Comparison of ENCODE assay signal across 14 mouse cellular contexts in the genomic region with DNA sequence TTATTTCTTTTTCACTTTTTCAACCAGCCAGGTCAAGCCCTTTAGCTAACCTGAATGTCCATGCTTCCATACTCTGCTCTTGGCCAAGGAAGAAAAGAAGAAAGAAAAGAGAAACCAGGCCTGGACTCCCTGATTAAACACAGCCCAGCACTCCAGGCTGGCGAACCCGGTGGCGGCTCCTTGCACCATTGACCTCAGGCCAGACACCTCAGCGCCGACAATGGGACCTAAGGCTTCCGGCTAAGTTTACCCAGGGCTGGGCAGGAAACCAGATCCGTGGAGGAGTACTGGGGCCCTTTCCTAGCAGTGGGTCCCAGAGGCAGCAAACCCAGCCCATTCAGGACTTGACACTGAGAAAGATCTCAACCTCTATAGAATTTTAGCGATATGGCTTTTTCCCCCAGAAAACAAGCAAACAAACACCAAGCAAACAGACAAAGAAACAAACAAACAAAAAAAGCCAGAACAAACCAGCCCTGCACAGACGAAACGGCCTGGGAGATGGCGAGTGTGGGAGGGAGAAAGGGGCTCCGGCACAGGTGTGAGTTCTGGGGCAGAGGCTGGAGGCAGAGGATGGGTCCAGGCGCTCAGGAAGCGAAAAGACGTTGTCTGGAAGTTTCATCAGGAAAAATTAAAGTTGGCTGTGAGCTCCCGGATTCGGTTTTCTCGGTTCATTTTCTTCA. TPM values are rescaled to one million over a fixed set of nuclear protein-coding genes. Genes with fewer than 3 reads are reported as not detected.
A peak's percentile ranks its signal among the peaks of the same experiment; 100 is the strongest.
DNase-seq lines count a peak whose midpoint lies in the region; ATAC-seq and TF ChIP-seq lines count a peak whose summit lies in the region.
"Had no signal": no experiment of that assay in that cellular context is flagged by ENCODE, and none has a peak within 500 bp of the region (broad histone marks: within the 10 kb centered on the region; RNA-seq: fewer than 3 reads in every experiment).

No protein-coding gene starts in this region.

- TF ChIP-seq POLR2A in myocyte (IDR thresholded peaks at IDR 0.05; ENCODE audit: insufficient read length, low read depth), result no peak

- no peak overlapping the region for H3K9ac ChIP-seq in midbrain, embryonic 11.5 days (ENCODE audit: low read length)
- H3K9ac ChIP-seq in midbrain, embryonic 14.5 days (replicated peaks; ENCODE audit: low read length), result no peak overlapping the region
- H3K9ac ChIP-seq: embryonic facial prominence, embryonic 13.5 days; hindbrain, embryonic 15.5 days had no signal

- no peak overlapping the region for H3ac ChIP-seq in myocyte (ENCODE audit: control insufficient read depth, insufficient read length)

- H3K36me3 ChIP-seq in midbrain, embryonic 11.5 days (ENCODE audit: control insufficient read depth, insufficient read depth, low read length), result no peaks in the 10 kb centered on the region
- no peaks in the 10 kb centered on the region for H3K36me3 ChIP-seq in midbrain, embryonic 14.5 days (ENCODE audit: control insufficient read depth, insufficient read depth, low read length)
- no peaks in the 10 kb centered on the region for H3K36me3 ChIP-seq in myocyte (ENCODE audit: control insufficient read depth, insufficient read depth)
- H3K36me3 ChIP-seq: embryonic facial prominence, embryonic 13.5 days; hindbrain, embryonic 15.5 days had no signal

- no peak overlapping the region for H3K4me3 ChIP-seq in midbrain, embryonic 11.5 days (ENCODE audit: low read depth, low read length)
- H3K4me3 ChIP-seq in midbrain, embryonic 14.5 days (replicated peaks; ENCODE audit: low read depth, low read length), result no peak overlapping the region
- H3K4me3 ChIP-seq in myocyte, result peak overlapping the region; percentile 89
- H3K4me3 ChIP-seq: embryonic facial prominence, embryonic 13.5 days; hindbrain, embryonic 15.5 days had no signal

- WGBS in midbrain, embryonic 11.5 days, result 1% methylated on average over 18 of the region's 18 CpGs
- 2% methylated on average over 18 of the region's 18 CpGs for WGBS in midbrain, embryonic 14.5 days

- no peak overlapping the region for H3K27ac ChIP-seq in midbrain, embryonic 11.5 days (ENCODE audit: low read depth, low read length)
- no peak overlapping the region for H3K27ac ChIP-seq in midbrain, embryonic 14.5 days (replicated peaks; ENCODE audit: low read depth, low read length)
- H3K27ac ChIP-seq: embryonic facial prominence, embryonic 13.5 days; hindbrain, embryonic 15.5 days had no signal

- no peaks in the 10 kb centered on the region for H3K9me3 ChIP-seq in midbrain, embryonic 11.5 days (ENCODE audit: control insufficient read depth, low read length)
- no peaks in the 10 kb centered on the region for H3K9me3 ChIP-seq in midbrain, embryonic 14.5 days (ENCODE audit: control insufficient read depth, low read length)
- H3K9me3 ChIP-seq: embryonic facial prominence, embryonic 13.5 days; hindbrain, embryonic 15.5 days had no signal

- no peak overlapping the region for H3K4me2 ChIP-seq in midbrain, embryonic 11.5 days
- H3K4me2 ChIP-seq in midbrain, embryonic 14.5 days (ENCODE audit: low read length), result no peak overlapping the region
- peak overlapping the region; percentile 99 for H3K4me2 ChIP-seq in myocyte (ENCODE audit: low read depth)
- H3K4me2 ChIP-seq: embryonic facial prominence, embryonic 13.5 days; hindbrain, embryonic 15.5 days had no signal

- ATAC-seq in midbrain, embryonic 11.5 days (ENCODE audit: low FRiP score), result no peak
- ATAC-seq in midbrain, embryonic 14.5 days (ENCODE audit: low FRiP score, low TSS enrichment), result no peak

- no peaks in the 10 kb centered on the region; the same call in 1 of the 2 replicates for H3K4me1 ChIP-seq in midbrain, embryonic 11.5 days (ENCODE audit: control insufficient read depth, insufficient read depth, low read length)
- no peaks in the 10 kb centered on the region for H3K4me1 ChIP-seq in midbrain, embryonic 14.5 days (ENCODE audit: control insufficient read depth, insufficient read depth, low read length)
- H3K4me1 ChIP-seq: hindbrain, embryonic 15.5 days had no signal

- peaks cover 89% of the 10 kb centered on the region for H3K79me2 ChIP-seq in myocyte (ENCODE audit: control insufficient read depth, insufficient read depth)

- DNase-seq in midbrain, embryonic 11.5 days (ENCODE audit: low spot score, missing footprints), result peak; percentile 96
- DNase-seq in midbrain, embryonic 14.5 days, result no peak
- DNase-seq in gastrocnemius, postnatal 36 days, result peak; percentile 38 to 53
- peak; percentile 71 for DNase-seq in kidney, adult 9 months
- no peak for DNase-seq in adrenal gland, adult 8-10 months
- no peak for DNase-seq in left cerebral cortex, adult 9 months (ENCODE audit: low spot score in 2 of 2)
- DNase-seq: adrenal gland, postnatal 36 days; cerebellum, adult 9-10 months; lung, postnatal 10 days had no signal

- intact Hi-C loops in gastrocnemius, postnatal 36 days (cut with DNase I), result loop anchor here (1.0 kb wide), 1 partner anchor 1060 kb away; no protein-coding TSS in a partner anchor

- H3K27me3 ChIP-seq in midbrain, embryonic 11.5 days (ENCODE audit: control insufficient read depth, insufficient read depth, low read length), result peaks cover 93% of the 10 kb centered on the region
- peaks cover 96% of the 10 kb centered on the region for H3K27me3 ChIP-seq in midbrain, embryonic 14.5 days (ENCODE audit: control insufficient read depth, insufficient read depth, low read length)
- H3K27me3 ChIP-seq in myocyte (ENCODE audit: control insufficient read depth, insufficient read depth, insufficient read length), result no peaks in the 10 kb centered on the region

TF ChIP-seq in myocyte, 11 proteins besides CTCF, POLR2A, EP300 and RAD21:
- TF ChIP-seq MAX (IDR thresholded peaks at IDR 0.05; ENCODE audit: low read depth), result no peak
- TF ChIP-seq MYOG (IDR thresholded peaks at IDR 0.05; ENCODE audit: control insufficient read depth in 1 of 3, insufficient read depth in 1 of 3, insufficient read length in 2 of 3, low read depth in 2 of 3), result no peak
- TF ChIP-seq TCF12 (IDR thresholded peaks at IDR 0.05; ENCODE audit: insufficient read depth, poor library complexity, severe bottlenecking), result no peak
- TF ChIP-seq USF1 (IDR thresholded peaks at IDR 0.05; ENCODE audit: low read depth), result no peak
- TF ChIP-seq MYOD1 (IDR thresholded peaks at IDR 0.05; ENCODE audit: control insufficient read depth in 1 of 3, insufficient read length in 2 of 3, low read depth in 2 of 3), result no peak
- no peak for TF ChIP-seq POLR2AphosphoS2 (IDR thresholded peaks at IDR 0.05; ENCODE audit: insufficient read length, low read depth)
- no peak for TF ChIP-seq CEBPB (IDR thresholded peaks at IDR 0.05; ENCODE audit: insufficient read depth, poor library complexity, severe bottlenecking)
- TF ChIP-seq SRF (IDR thresholded peaks at IDR 0.05; ENCODE audit: control insufficient read depth, insufficient read length, low read depth), result no peak
- no peak for TF ChIP-seq E2F4 (IDR thresholded peaks at IDR 0.05; ENCODE audit: insufficient read depth)
- no peak for TF ChIP-seq TCF3 (IDR thresholded peaks at IDR 0.05; ENCODE audit: insufficient read length, low read depth)
- TF ChIP-seq REST (IDR thresholded peaks at IDR 0.05; ENCODE audit: insufficient read depth, insufficient read length), result no peak

RNA-seq across cellular contexts. Expression of a gene that starts 1.1 kb away (rescaled TPM):
- polyA plus RNA-seq in midbrain, embryonic 11.5 days (2014; fragmentation: Nextera tagmentation; extraction: Ambion mirVana), result not detected in 2 replicates
- polyA plus RNA-seq in midbrain, embryonic 14.5 days (2014; fragmentation: Nextera tagmentation; extraction: Ambion mirVana), result not detected in 2 replicates
- 1 to 10 TPM; 3.9 to 6.8 TPM for total RNA-seq in gastrocnemius, postnatal 36 days (2021)
- 17.7 TPM for polyA plus RNA-seq in myocyte (2012; fragmentation: generic; extraction: Trizol)
- total RNA-seq in adrenal gland, adult 8-10 months (2022), result under 1 TPM in 3 of 4 experiments, not detected in 1; 0.27 to 0.56 (median 0.55) TPM
- total RNA-seq: left cerebral cortex, adult 18-20 months; MEL had no signal
- polyA plus RNA-seq: embryonic facial prominence, embryonic 13.5 days had no signal

RNA-seq across cellular contexts. Expression of a gene that starts 8.6 kb away (rescaled TPM):
- not detected in 2 replicates for polyA plus RNA-seq in midbrain, embryonic 11.5 days (2014; fragmentation: Nextera tagmentation; extraction: Ambion mirVana)
- not detected in 2 replicates for polyA plus RNA-seq in midbrain, embryonic 14.5 days (2014; fragmentation: Nextera tagmentation; extraction: Ambion mirVana)
- 10 to 100 TPM; 13.6 to 16.9 TPM for total RNA-seq in gastrocnemius, postnatal 36 days (2021)
- polyA plus RNA-seq in myocyte (2012; fragmentation: generic; extraction: Trizol), result 15.8 TPM
- under 1 TPM in 2 of 4 experiments, not detected in 2; 0.15 to 0.16 TPM for total RNA-seq in adrenal gland, adult 8-10 months (2022)
- total RNA-seq: left cerebral cortex, adult 18-20 months; MEL had no signal

RNA-seq across cellular contexts. Expression of a gene that starts 10.4 kb away (rescaled TPM):
- 0.14 TPM in 1 of 2 replicates, not detected in the other for polyA plus RNA-seq in midbrain, embryonic 11.5 days (2014; fragmentation: Nextera tagmentation; extraction: Ambion mirVana)
- not detected in 2 replicates for polyA plus RNA-seq in midbrain, embryonic 14.5 days (2014; fragmentation: Nextera tagmentation; extraction: Ambion mirVana)
- 1 to 10 TPM; 3.7 to 4.0 TPM for total RNA-seq in gastrocnemius, postnatal 36 days (2021)
- 11.9 TPM for polyA plus RNA-seq in myocyte (2012; fragmentation: generic; extraction: Trizol)
- total RNA-seq in adrenal gland, adult 8-10 months (2022), result 10 to 100 TPM; 12.9 to 27.9 (median 19.1) TPM
- total RNA-seq: left cerebral cortex, adult 18-20 months; MEL had no signal
- polyA plus RNA-seq: embryonic facial prominence, embryonic 13.5 days had no signal

RNA-seq across cellular contexts. Expression of a gene that starts 13.6 kb away (rescaled TPM):
- polyA plus RNA-seq in midbrain, embryonic 11.5 days (2014; fragmentation: Nextera tagmentation; extraction: Ambion mirVana), result not detected in 2 replicates
- polyA plus RNA-seq in midbrain, embryonic 14.5 days (2014; fragmentation: Nextera tagmentation; extraction: Ambion mirVana), result not detected in 2 replicates
- total RNA-seq in gastrocnemius, postnatal 36 days (2021), result 1 to 10 TPM; 2.0 to 2.7 TPM
- polyA plus RNA-seq in myocyte (2012; fragmentation: generic; extraction: Trizol), result 10.9 TPM
- total RNA-seq in adrenal gland, adult 8-10 months (2022), result not detected
- total RNA-seq: adrenal gland, postnatal 36 days; left cerebral cortex, adult 18-20 months; MEL had no signal
- polyA plus RNA-seq: embryonic facial prominence, embryonic 13.5 days; hindbrain, embryonic 15.5 days had no signal

RNA-seq across cellular contexts. Expression of a gene that starts 18.9 kb away (rescaled TPM):
- polyA plus RNA-seq in midbrain, embryonic 11.5 days (2014; fragmentation: Nextera tagmentation; extraction: Ambion mirVana), result not detected in 2 replicates
- polyA plus RNA-seq in midbrain, embryonic 14.5 days (2014; fragmentation: Nextera tagmentation; extraction: Ambion mirVana), result not detected in 2 replicates
- under 1 TPM in 1 of 2 experiments, not detected in 1; 0.71 TPM for total RNA-seq in gastrocnemius, postnatal 36 days (2021)
- 0.52 TPM for polyA plus RNA-seq in myocyte (2012; fragmentation: generic; extraction: Trizol)
- total RNA-seq in adrenal gland, adult 8-10 months (2022), result 1 to 10 TPM in 2 of 4 experiments, under 1 TPM in 2; 0.49 to 2.8 (median 1.4) TPM
- total RNA-seq: left cerebral cortex, adult 18-20 months; MEL had no signal
- polyA plus RNA-seq: embryonic facial prominence, embryonic 13.5 days; hindbrain, embryonic 15.5 days had no signal

Comparison
In these comparisons a context has a peak if more than half of its experiments do, and no peak if none do; other contexts are left out.
1. DNase-seq: peak in midbrain, embryonic 11.5 days (single experiment), gastrocnemius, postnatal 36 days (2 of 2) and kidney, adult 9 months (single experiment); none in midbrain, embryonic 14.5 days (single experiment), adrenal gland, adult 8-10 months (single experiment) and left cerebral cortex, adult 9 months (0 of 2).
2. RNA of a gene that starts 1.1 kb away (polyA plus RNA-seq): 17.7 TPM in myocyte (single experiment); not detected in midbrain, embryonic 11.5 days and not detected in midbrain, embryonic 14.5 days; every median in the first group is over 10 times any median in the second.
3. RNA of a gene that starts 8.6 kb away (polyA plus RNA-seq): 15.8 TPM in myocyte (single experiment); not detected in midbrain, embryonic 11.5 days and not detected in midbrain, embryonic 14.5 days; every median in the first group is over 10 times any median in the second.
4. RNA of a gene that starts 10.4 kb away (polyA plus RNA-seq): 11.9 TPM in myocyte (single experiment); 0.14 TPM in midbrain, embryonic 11.5 days and not detected in midbrain, embryonic 14.5 days; every median in the first group is over 10 times any median in the second.